Mouse (Mus musculus) midbrain, embryonic 10.5 days (tissue): Measurements from ENCODE around the gene Mucl3. TPM values are rescaled to one million over a fixed set of nuclear protein-coding genes. Genes with fewer than 3 reads are reported as not detected.

ENCODE experiments used
- DNase-seq: peaks from one replicate; pipeline ENCODE4 v3.0.0-alpha.2; 2017; ENCODE audit warnings: low spot score
- H3K27ac ChIP-seq: fragments of 300-500 bp; sonication (generic); replicated peaks from 2 replicates; pipeline ENCODE4 v1.5.1; 2016; ENCODE audit warnings: mild to moderate bottlenecking
- H3K27me3 ChIP-seq: fragments of 300-500 bp; sonication (generic); 2 replicates; pipeline ENCODE4 v1.6.1; 2016; ENCODE audit warnings: low read depth, mild to moderate bottlenecking; ENCODE audit not compliant: poor library complexity, severe bottlenecking
- H3K36me3 ChIP-seq: fragments of 300-500 bp; sonication (generic); 2 replicates; pipeline ENCODE4 v1.6.1; 2016; ENCODE audit warnings: mild to moderate bottlenecking, moderate library complexity
- H3K4me1 ChIP-seq: fragments of 300-500 bp; sonication (generic); 2 replicates; pipeline ENCODE4 v1.6.1; 2016
- H3K4me3 ChIP-seq: fragments of 300-500 bp; sonication (generic); 2 replicates; pipeline ENCODE4 v1.5.1; 2016; ENCODE audit warnings: mild to moderate bottlenecking, moderate library complexity
- H3K9me3 ChIP-seq: fragments of 300-500 bp; sonication (generic); replicated peaks from 2 replicates; pipeline ENCODE4 v1.6.1; 2016; ENCODE audit warnings: mild to moderate bottlenecking
- WGBS: fragments of 180-500 bp; shearing (Covaris S2); methylation state at CpG from one replicate; pipeline ENCODE4 v1.1.7; 2016; 5-methylcytosine and 5-hydroxymethylcytosine counted together
- polyA plus RNA-seq: library from polyadenylated mRNA; unstranded; fragments of >200 nt; fragmentation: Nextera tagmentation; extraction: Ambion mirVana; gene quantifications from 2 replicates; pipeline ENCODE4 v1.2.1, GENCODE M21; 2016

Gene Mucl3
- polyA plus RNA-seq, 1 experiment from 2014 or later, result 0.22 TPM

- peak; percentile 96 for DNase-seq
- Histone ChIP-seq H3K36me3 (peaks cover 55% of the 10 kb centered on the region), H3K4me3 (peak within 1 kb of the TSS; percentile 75), H3K9me3 (no peaks in the 10 kb centered on the region), H3K27me3 (no peaks in the 10 kb centered on the region), H3K27ac (peak within 1 kb of the TSS; percentile 90), H3K4me1 (peaks cover 26% of the 10 kb centered on the region)
- WGBS, result under 1% methylated on average over 61 of the region's 61 CpGs
These were observed 24.0 kb upstream of the Mucl3 start, which contains the start of gene Vars2 for GRCm38 (mm10) chr17:35667334-35668065. Vars2 (minus strand) TSS chr17:35667592.

GRCm38 (mm10) chr17:35666851-35667256 is 23.4 kb upstream of the Mucl3 start:
- H3K4me3 ChIP-seq, result peak overlapping the region; percentile 75
- H3K27me3 ChIP-seq, result no peaks in the 10 kb centered on the region
- H3K9me3 ChIP-seq, result no peaks in the 10 kb centered on the region
- DNase-seq, result no peak
- peaks cover 58% of the 10 kb centered on the region for H3K36me3 ChIP-seq
- peaks cover 25% of the 10 kb centered on the region for H3K4me1 ChIP-seq
- 4% methylated on average over 13 of the region's 13 CpGs for WGBS
- peak overlapping the region; percentile 90 for H3K27ac ChIP-seq

GRCm38 (mm10) chr17:35665957-35666515 is 22.5 kb upstream of the Mucl3 start:
- Histone ChIP-seq H3K27ac (no peak overlapping the region), H3K36me3 (peaks cover 64% of the 10 kb centered on the region), H3K4me3 (peak overlapping the region; percentile 26), H3K27me3 (no peaks in the 10 kb centered on the region), H3K4me1 (peaks cover 25% of the 10 kb centered on the region), H3K9me3 (no peaks in the 10 kb centered on the region)
- no peak for DNase-seq
- 84% methylated on average over 17 of the region's 17 CpGs for WGBS

GRCm38 (mm10) chr17:35653086-35653485 is 9.6 kb upstream of the Mucl3 start:
- 88% methylated on average over 2 of the region's 2 CpGs for WGBS
- no peaks in the 10 kb centered on the region for H3K9me3 ChIP-seq
- no peaks in the 10 kb centered on the region for H3K27me3 ChIP-seq
- no peak for DNase-seq
- H3K4me3 ChIP-seq, result no peak overlapping the region
- H3K27ac ChIP-seq, result no peak overlapping the region
- H3K36me3 ChIP-seq, result peaks cover 39% of the 10 kb centered on the region
- peaks cover 13% of the 10 kb centered on the region for H3K4me1 ChIP-seq

GRCm38 (mm10) chr17:35649429-35649828 is 5.9 kb upstream of the Mucl3 start:
- 80% methylated on average over 2 of the region's 2 CpGs for WGBS
- Histone ChIP-seq H3K27ac (no peak overlapping the region), H3K4me3 (no peak overlapping the region), H3K36me3 (peaks cover 3% of the 10 kb centered on the region; the same call in 1 of the 2 replicates), H3K9me3 (no peaks in the 10 kb centered on the region), H3K4me1 (no peaks in the 10 kb centered on the region; the same call in 1 of the 2 replicates), H3K27me3 (no peaks in the 10 kb centered on the region)
- DNase-seq, result no peak

GRCm38 (mm10) chr17:35639352-35639751 is 4.1 kb downstream of the Mucl3 start:
- H3K4me1 ChIP-seq, result peaks cover 7% of the 10 kb centered on the region; the same call in 1 of the 2 replicates
- no peak for DNase-seq
- WGBS, result 88% methylated on average over 6 of the region's 6 CpGs
- H3K9me3 ChIP-seq, result no peaks in the 10 kb centered on the region
- no peak overlapping the region for H3K4me3 ChIP-seq
- H3K27ac ChIP-seq, result no peak overlapping the region
- H3K27me3 ChIP-seq, result peaks cover 10% of the 10 kb centered on the region
- H3K36me3 ChIP-seq, result no peaks in the 10 kb centered on the region

- Histone ChIP-seq H3K4me1 (peaks cover 13% of the 10 kb centered on the region), H3K36me3 (no peaks in the 10 kb centered on the region), H3K27ac (no peak overlapping the region), H3K27me3 (peaks cover 10% of the 10 kb centered on the region), H3K9me3 (no peaks in the 10 kb centered on the region), H3K4me3 (peak overlapping the region; percentile 25)
- peak; percentile 47 for DNase-seq
- 33% methylated on average over 14 of the region's 14 CpGs for WGBS
These were observed 4.9 kb downstream of the Mucl3 start for GRCm38 (mm10) chr17:35638475-35639190.

- 39% methylated on average over 5 of the region's 5 CpGs for WGBS
- Histone ChIP-seq H3K27ac (no peak overlapping the region), H3K36me3 (no peaks in the 10 kb centered on the region), H3K9me3 (no peaks in the 10 kb centered on the region), H3K4me1 (peaks cover 15% of the 10 kb centered on the region), H3K27me3 (peaks cover 10% of the 10 kb centered on the region), H3K4me3 (no peak overlapping the region)
- no peak for DNase-seq
These were observed 7.1 kb downstream of the Mucl3 start for GRCm38 (mm10) chr17:35636363-35636762.

- peak; percentile 78 for DNase-seq
- Histone ChIP-seq H3K36me3 (no peaks in the 10 kb centered on the region), H3K27ac (no peak overlapping the region), H3K9me3 (no peaks in the 10 kb centered on the region), H3K4me3 (peak overlapping the region; percentile 49), H3K27me3 (peaks cover 10% of the 10 kb centered on the region), H3K4me1 (peaks cover 15% of the 10 kb centered on the region)
- 3% methylated on average over 15 of the region's 15 CpGs for WGBS
These were observed 7.8 kb downstream of the Mucl3 start for GRCm38 (mm10) chr17:35635699-35636111.

- Histone ChIP-seq H3K36me3 (no peaks in the 10 kb centered on the region), H3K4me3 (no peak overlapping the region), H3K27me3 (peaks cover 10% of the 10 kb centered on the region), H3K4me1 (peaks cover 15% of the 10 kb centered on the region), H3K27ac (no peak overlapping the region), H3K9me3 (no peaks in the 10 kb centered on the region)
- no peak for DNase-seq
- whole genome bisulfite sequencing, result 72% methylated on average over 3 of the region's 3 CpGs
These were observed 8.3 kb downstream of the Mucl3 start for GRCm38 (mm10) chr17:35635202-35635601.

GRCm38 (mm10) chr17:35633992-35634391 is 9.5 kb downstream of the Mucl3 start:
- Histone ChIP-seq H3K4me1 (peaks cover 15% of the 10 kb centered on the region), H3K9me3 (no peaks in the 10 kb centered on the region), H3K27ac (no peak overlapping the region), H3K27me3 (peaks cover 10% of the 10 kb centered on the region), H3K4me3 (no peak overlapping the region), H3K36me3 (no peaks in the 10 kb centered on the region)
- WGBS, result 20% methylated on average over 1 of the region's 1 CpGs
- DNase-seq, result peak; percentile 32

GRCm38 (mm10) chr17:35626537-35626936 is 17.0 kb downstream of the Mucl3 start, which contains the start of gene Gm9573:
Gm9573 (minus strand) TSS chr17:35626637.
- Histone ChIP-seq H3K9me3 (no peaks in the 10 kb centered on the region), H3K36me3 (no peaks in the 10 kb centered on the region), H3K27me3 (no peaks in the 10 kb centered on the region), H3K4me3 (no peak within 1 kb of the TSS), H3K27ac (no peak within 1 kb of the TSS), H3K4me1 (no peaks in the 10 kb centered on the region)
- 93% methylated on average over 7 of the region's 7 CpGs for WGBS
- DNase-seq, result no peak
